Mouse (Mus musculus): Measurements from ENCODE around the gene Scd1. TPM values are rescaled to one million over a fixed set of nuclear protein-coding genes. Genes with fewer than 3 reads are reported as not detected.

Gene Scd1
- polyA plus RNA-seq (2017; shearing (Covaris generic)): 0.99 TPM

GRCm38 (mm10) chr19:44407341-44408222, at the start of gene Scd1:
Gene Scd1 (minus strand): TSS chr19:44407879.

Other genes with a start within 250 kb of the Scd1 start
- gene Pkd2l1, start 215.4 kb downstream of the Scd1 start, polyA plus RNA-seq (2017; shearing (Covaris generic)): not detected
- not detected for gene Scd3, start 204.6 kb downstream of the Scd1 start, polyA plus RNA-seq (2017; shearing (Covaris generic))
- 100 TPM for gene Scd2, start 114.2 kb downstream of the Scd1 start, polyA plus RNA-seq (2017; shearing (Covaris generic))
- gene Scd4, start 74.8 kb downstream of the Scd1 start, polyA plus RNA-seq (2017; shearing (Covaris generic)): 0.39 TPM
- gene Wnt8b, start 85.6 kb upstream of the Scd1 start, polyA plus RNA-seq (2017; shearing (Covaris generic)): not detected
- 5.9 TPM for gene Sec31b, start 138.0 kb upstream of the Scd1 start, polyA plus RNA-seq (2017; shearing (Covaris generic))
- 10.7 TPM for gene Gm20538, start 145.0 kb upstream of the Scd1 start, polyA plus RNA-seq (2017; shearing (Covaris generic))
- gene Ndufb8, start 147.6 kb upstream of the Scd1 start, polyA plus RNA-seq (2017; shearing (Covaris generic)): 337 TPM
- gene Hif1an, start 155.0 kb upstream of the Scd1 start, polyA plus RNA-seq (2017; shearing (Covaris generic)): 47.0 TPM